Mouse (Mus musculus) adrenal gland, postnatal 36 days (tissue): Measurements from ENCODE around the gene Rheb. TPM values are rescaled to one million over a fixed set of nuclear protein-coding genes. Genes with fewer than 3 reads are reported as not detected.
A peak's percentile ranks its signal among the peaks of the same experiment; 100 is the strongest.
"Not testable (repeated sequence)": the region's sequence is repeated elsewhere in the genome, so short reads cannot be mapped to it uniquely, and the experiment has no call there.

ENCODE experiments used
- DNase-seq, 2 experiments: peaks; one replicate each; pipeline ENCODE4 v3.0.0; 2021; ENCODE audit warnings: mixed read lengths in 1 of 2
- long read RNA-seq, 2 experiments: library from polyadenylated mRNA; stranded (forward); transcript quantifications; one replicate each; pipeline ENCODE4 v2.0.0; 2021; ENCODE audit warnings: borderline sequencing depth in 2 of 2
- total RNA-seq, 2 experiments: library from RNA; stranded (reverse); gene quantifications; 2 replicates each; pipeline ENCODE4 v1.2.3; 2021

Gene Rheb
- 10 to 100 TPM; 80.8 to 88.1 TPM for total RNA-seq
- long read RNA-seq, experiment 1, transcript Rheb-201 (8 exons, 1,784 nt), result major isoform, 253 of 266 reads
- long read RNA-seq, experiment 1, partial matches to known transcripts, result 4 of 266 reads
- long read RNA-seq, experiment 1, other reads (novel, unspliced or antisense), result 9 of 266 reads
- long read RNA-seq, experiment 2, transcript Rheb-201 (8 exons, 1,784 nt), result major isoform, 75 of 78 reads
- long read RNA-seq, experiment 2, partial matches to known transcripts, result 0 of 78 reads
- long read RNA-seq, experiment 2, other reads (novel, unspliced or antisense), result 3 of 78 reads

GRCm38 (mm10) chr5:24842274-24843102, at the start of gene Rheb:
TSS of gene Rheb (minus strand) at chr5:24842624.
- DNase-seq, result peak; percentile 97 to 99

GRCm38 (mm10) chr5:24889860-24890259, 47.4 kb upstream of the Rheb start:
- DNase-seq, result no peak

GRCm38 (mm10) chr5:24888874-24889591, 46.6 kb upstream of the Rheb start:
- no peak for DNase-seq

- no peak for DNase-seq
Measured at GRCm38 (mm10) chr5:24887271-24887670, 44.8 kb upstream of the Rheb start.

- DNase-seq, result no peak
Measured at GRCm38 (mm10) chr5:24878713-24879112, 36.3 kb upstream of the Rheb start.

- peak in 1 of 2 experiments; percentile 24 for DNase-seq
Measured at GRCm38 (mm10) chr5:24877836-24878624, 35.6 kb upstream of the Rheb start.

GRCm38 (mm10) chr5:24876653-24877052, 34.2 kb upstream of the Rheb start:
- DNase-seq, result no peak

- DNase-seq, result peak in 1 of 2 experiments; percentile 12
Measured at GRCm38 (mm10) chr5:24874111-24874510, 31.7 kb upstream of the Rheb start.

GRCm38 (mm10) chr5:24873221-24873620, 30.8 kb upstream of the Rheb start:
- DNase-seq, result no peak

- DNase-seq, result peak; percentile 75 to 76
Measured at GRCm38 (mm10) chr5:24871276-24871675, 28.9 kb upstream of the Rheb start.

GRCm38 (mm10) chr5:24869796-24870289, 27.4 kb upstream of the Rheb start:
- DNase-seq, result no peak

GRCm38 (mm10) chr5:24863804-24864203, 21.4 kb upstream of the Rheb start:
- DNase-seq, result no peak

GRCm38 (mm10) chr5:24861449-24861930, 19.1 kb upstream of the Rheb start:
- DNase-seq, result no peak

- peak; percentile 60 to 68 for DNase-seq
Measured at GRCm38 (mm10) chr5:24860635-24861448, 18.4 kb upstream of the Rheb start.

GRCm38 (mm10) chr5:24859771-24860540, 17.5 kb upstream of the Rheb start:
- DNase-seq, result no peak

GRCm38 (mm10) chr5:24854827-24855600, 12.6 kb upstream of the Rheb start:
- no peak for DNase-seq

- DNase-seq, result peak; percentile 73 to 76
Measured at GRCm38 (mm10) chr5:24854256-24854655, 11.8 kb upstream of the Rheb start.

GRCm38 (mm10) chr5:24848261-24848660, 5.8 kb upstream of the Rheb start:
- not testable (repeated sequence) for DNase-seq

- no peak for DNase-seq
Measured at GRCm38 (mm10) chr5:24843841-24844240, 1.4 kb upstream of the Rheb start.
